Mouse (Mus musculus) embryonic facial prominence, embryonic 12.5 days (tissue): ENCODE measurements around the gene Nebl. TPM values are rescaled to one million over a fixed set of nuclear protein-coding genes. Genes with fewer than 3 reads are reported as not detected.

Experiments
- ATAC-seq: fragments of 200-750 bp; cut with Nextera tagmentation; 2 replicates; pipeline ENCODE4 v1.8.0; 2017; ENCODE audit not compliant: insufficient number of reproducible peaks, insufficient read depth, low FRiP score, low TSS enrichment
- H3K27ac ChIP-seq: fragments of 300-500 bp; sonication (generic); 2 replicates; pipeline ENCODE4 v1.5.1; 2016; ENCODE audit warnings: mild to moderate bottlenecking
- H3K27me3 ChIP-seq: fragments of 300-500 bp; sonication (generic); 2 replicates; pipeline ENCODE4 v1.6.1; 2016; ENCODE audit warnings: mild to moderate bottlenecking, moderate library complexity
- H3K36me3 ChIP-seq: fragments of 300-500 bp; sonication (generic); 2 replicates; pipeline ENCODE4 v1.6.1; 2016; ENCODE audit warnings: mild to moderate bottlenecking
- H3K4me1 ChIP-seq: fragments of 300-500 bp; sonication (generic); 2 replicates; pipeline ENCODE4 v1.6.1; 2016
- H3K4me2 ChIP-seq: fragments of 300-500 bp; sonication (generic); replicated peaks from 2 replicates; pipeline ENCODE4 v1.6.1; 2016; ENCODE audit warnings: mild to moderate bottlenecking, moderate library complexity
- H3K4me3 ChIP-seq: fragments of 300-500 bp; sonication (generic); 2 replicates; pipeline ENCODE4 v1.5.1; 2016; ENCODE audit warnings: mild to moderate bottlenecking
- H3K9ac ChIP-seq: fragments of 300-500 bp; sonication (generic); 2 replicates; pipeline ENCODE4 v1.6.1; 2016; ENCODE audit warnings: mild to moderate bottlenecking, moderate library complexity
- H3K9me3 ChIP-seq: fragments of 300-500 bp; sonication (generic); 2 replicates; pipeline ENCODE4 v1.6.1; 2016; ENCODE audit warnings: mild to moderate bottlenecking, moderate library complexity
- WGBS: fragments of 180-500 bp; shearing (Covaris S2); methylation state at CpG from one replicate; pipeline ENCODE4 v1.1.7; 2016; 5-methylcytosine and 5-hydroxymethylcytosine counted together
- polyA plus RNA-seq: library from polyadenylated mRNA; unstranded; fragments of >200 nt; fragmentation: Nextera tagmentation; extraction: Ambion mirVana; gene quantifications from 2 replicates; pipeline ENCODE4 v1.2.1, GENCODE M21; 2016

The Nebl gene
- polyA plus RNA-seq, 1 experiment from 2014 or later, result 9.4 TPM

DNA sequence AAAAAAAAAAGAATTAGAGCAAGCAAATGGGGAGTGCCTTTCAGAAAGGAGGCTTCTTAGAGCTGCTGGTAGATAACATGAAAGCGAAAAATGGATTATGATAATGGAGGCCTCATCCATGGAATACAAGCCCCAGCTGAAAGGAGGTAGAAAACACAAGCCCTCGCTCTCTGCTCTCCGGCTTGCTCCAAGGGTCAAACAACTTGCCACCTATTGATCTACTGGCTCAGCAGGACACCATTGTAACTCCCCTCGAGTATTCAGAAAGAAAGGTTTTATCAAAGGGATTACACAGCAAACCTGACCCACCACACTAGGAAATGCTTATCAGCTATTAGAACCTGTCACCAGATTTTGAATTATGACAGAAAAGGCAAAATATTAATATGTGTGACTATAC lies 131.4 kb downstream of the Nebl start:
- Histone ChIP-seq H3K4me3 (no peak overlapping the region), H3K36me3 (no peaks in the 10 kb centered on the region), H3K9ac (no peak overlapping the region), H3K4me2 (no peak overlapping the region), H3K27ac (no peak overlapping the region), H3K9me3 (no peaks in the 10 kb centered on the region), H3K27me3 (no peaks in the 10 kb centered on the region), H3K4me1 (no peaks in the 10 kb centered on the region)
- WGBS, result 75% methylated on average over 4 of the region's 4 CpGs
- no peak for ATAC-seq

DNA sequence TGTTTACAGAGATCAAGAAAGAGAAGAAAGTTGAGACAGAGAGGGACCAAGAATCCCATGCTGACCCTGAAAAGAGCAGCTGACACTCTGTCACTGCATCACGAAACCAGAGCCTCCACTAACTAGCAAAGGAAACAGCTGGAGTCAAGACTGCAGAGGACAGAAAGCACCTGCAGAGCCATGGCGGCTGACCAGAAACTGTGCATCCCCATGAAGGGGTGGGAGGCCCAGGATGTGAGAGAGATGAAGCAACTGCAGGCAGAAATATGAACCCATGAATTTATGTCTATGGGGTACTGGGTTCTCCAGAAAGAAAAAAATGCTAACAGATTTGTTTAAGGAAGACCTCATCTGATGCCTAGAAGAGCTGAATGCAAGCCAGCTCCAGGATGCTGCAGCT lies 133.3 kb downstream of the Nebl start:
- no peak overlapping the region for H3K4me3 ChIP-seq
- H3K9me3 ChIP-seq, result no peaks in the 10 kb centered on the region
- H3K27ac ChIP-seq, result no peak overlapping the region
- no peaks in the 10 kb centered on the region for H3K36me3 ChIP-seq
- no peak for ATAC-seq
- no peaks in the 10 kb centered on the region for H3K4me1 ChIP-seq
- no peaks in the 10 kb centered on the region for H3K27me3 ChIP-seq
- no peak overlapping the region for H3K9ac ChIP-seq
- 39% methylated on average over 2 of the region's 2 CpGs for whole genome bisulfite sequencing
- no peak overlapping the region for H3K4me2 ChIP-seq

DNA sequence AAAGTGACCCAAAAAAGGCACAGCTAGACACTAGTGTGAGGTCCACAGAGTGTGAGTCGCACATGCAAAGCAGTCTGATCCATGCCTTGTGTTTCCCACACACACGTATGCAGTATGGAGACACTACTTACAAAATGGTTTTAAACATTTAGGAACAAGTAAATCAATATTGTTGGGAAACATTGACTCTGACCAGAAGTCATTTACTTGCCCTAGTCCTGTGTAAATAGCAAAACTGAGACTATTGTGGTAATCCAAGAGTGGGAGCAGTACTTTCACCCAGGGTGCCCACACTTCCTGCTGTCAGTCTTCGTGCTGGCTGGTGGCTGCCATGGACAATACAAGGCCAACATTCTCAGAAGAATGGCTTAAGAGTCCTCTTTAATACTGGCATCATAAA lies 141.6 kb downstream of the Nebl start:
- Histone ChIP-seq H3K4me2 (no peak overlapping the region), H3K4me1 (no peaks in the 10 kb centered on the region), H3K9ac (no peak overlapping the region), H3K4me3 (no peak overlapping the region), H3K36me3 (no peaks in the 10 kb centered on the region), H3K27me3 (no peaks in the 10 kb centered on the region), H3K27ac (no peak overlapping the region), H3K9me3 (no peaks in the 10 kb centered on the region)
- no peak for ATAC-seq
- WGBS, result 84% methylated on average over 3 of the region's 3 CpGs

DNA sequence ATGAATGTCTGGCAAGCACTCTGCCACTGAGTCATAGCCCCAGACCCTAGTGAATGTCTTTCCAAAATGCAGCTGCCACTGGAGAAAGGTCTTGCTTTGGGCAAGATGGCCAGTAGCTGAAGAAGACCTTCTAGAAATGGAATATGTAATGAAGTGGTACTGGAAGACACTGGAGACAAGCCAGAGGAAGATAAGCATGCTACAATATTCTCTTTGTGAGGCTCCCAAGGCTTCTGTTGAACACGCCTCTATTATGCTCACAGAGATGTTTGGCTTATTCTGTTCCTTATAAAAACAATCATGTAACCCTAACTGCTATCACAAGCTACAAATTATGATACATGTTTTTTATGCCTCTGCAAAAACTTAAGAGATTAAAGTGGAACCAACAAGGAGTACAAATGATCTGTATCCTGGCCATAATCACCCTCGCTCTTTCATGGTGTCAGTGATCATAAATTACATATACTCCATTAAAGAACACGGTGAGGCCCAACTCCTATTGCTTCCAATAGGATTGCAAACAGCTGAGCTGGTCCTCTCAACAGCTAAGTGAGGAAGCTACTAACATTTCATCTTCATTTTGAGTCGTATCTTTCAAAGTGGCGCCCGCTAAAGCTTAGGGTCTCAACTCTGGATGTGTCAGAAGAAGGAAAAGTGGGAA lies 145.8 kb downstream of the Nebl start:
- no peak overlapping the region for H3K9ac ChIP-seq
- ATAC-seq, result no peak
- WGBS, result 86% methylated on average over 6 of the region's 6 CpGs
- H3K4me1 ChIP-seq, result no peaks in the 10 kb centered on the region
- H3K4me3 ChIP-seq, result no peak overlapping the region
- no peak overlapping the region for H3K4me2 ChIP-seq
- no peak overlapping the region for H3K27ac ChIP-seq
- H3K9me3 ChIP-seq, result no peaks in the 10 kb centered on the region
- no peaks in the 10 kb centered on the region for H3K27me3 ChIP-seq
- H3K36me3 ChIP-seq, result no peaks in the 10 kb centered on the region

DNA sequence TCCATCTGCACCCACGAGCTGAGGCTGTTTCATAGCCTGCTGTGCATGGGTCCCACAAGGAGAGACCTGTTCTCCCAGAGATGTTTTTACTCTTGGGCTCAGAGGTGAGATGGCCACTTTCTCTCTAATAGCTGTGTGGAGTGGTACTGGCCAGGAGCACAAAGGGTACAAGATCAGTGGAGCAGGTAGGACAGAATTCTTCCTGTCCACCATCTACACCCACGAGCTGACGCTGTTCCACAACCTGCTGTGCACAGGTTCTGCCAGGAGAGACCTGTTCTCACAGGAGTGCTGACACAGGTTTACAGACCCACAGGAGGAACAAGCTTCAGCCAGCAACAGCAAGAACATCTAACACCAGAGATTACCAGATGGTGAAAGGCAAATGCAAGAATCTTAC lies 155.6 kb downstream of the Nebl start:
- WGBS, result 75% methylated on average over 3 of the region's 3 CpGs
- H3K4me2 ChIP-seq, result no peak overlapping the region

DNA sequence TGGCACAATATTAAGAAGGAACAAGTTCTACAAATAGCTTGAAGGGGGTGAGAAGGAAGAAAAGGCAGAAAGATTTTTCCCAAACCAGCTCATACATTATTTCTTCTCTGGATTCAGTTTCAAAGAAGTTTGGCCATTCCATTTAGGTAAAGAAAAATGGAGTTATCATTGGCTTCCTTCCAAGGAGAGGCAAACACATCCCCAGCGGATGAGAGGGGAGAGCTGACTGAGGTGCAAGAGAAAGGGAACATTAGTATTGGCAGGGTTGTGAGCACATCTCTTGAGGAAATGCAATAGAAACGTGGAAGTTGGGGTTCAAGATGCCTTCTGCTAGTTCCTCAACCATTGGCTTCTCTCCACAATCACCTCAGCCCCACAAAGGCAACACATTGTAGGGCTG lies 159.5 kb downstream of the Nebl start:
- no peak overlapping the region for H3K9ac ChIP-seq
- no peaks in the 10 kb centered on the region for H3K4me1 ChIP-seq
- no peaks in the 10 kb centered on the region for H3K36me3 ChIP-seq
- 54% methylated on average over 2 of the region's 2 CpGs for WGBS
- H3K4me2 ChIP-seq, result no peak overlapping the region
- no peak overlapping the region for H3K4me3 ChIP-seq
- no peak for ATAC-seq
- H3K9me3 ChIP-seq, result no peaks in the 10 kb centered on the region
- H3K27ac ChIP-seq, result no peak overlapping the region
- no peaks in the 10 kb centered on the region for H3K27me3 ChIP-seq

More for the DNA sequence above, 155.6 kb downstream of the Nebl start:
- Histone ChIP-seq H3K36me3 (no peaks in the 10 kb centered on the region), H3K4me3 (no peak overlapping the region), H3K27me3 (no peaks in the 10 kb centered on the region), H3K27ac (no peak overlapping the region), H3K4me1 (no peaks in the 10 kb centered on the region), H3K9me3 (no peaks in the 10 kb centered on the region), H3K9ac (no peak overlapping the region)
- no peak for ATAC-seq

DNA sequence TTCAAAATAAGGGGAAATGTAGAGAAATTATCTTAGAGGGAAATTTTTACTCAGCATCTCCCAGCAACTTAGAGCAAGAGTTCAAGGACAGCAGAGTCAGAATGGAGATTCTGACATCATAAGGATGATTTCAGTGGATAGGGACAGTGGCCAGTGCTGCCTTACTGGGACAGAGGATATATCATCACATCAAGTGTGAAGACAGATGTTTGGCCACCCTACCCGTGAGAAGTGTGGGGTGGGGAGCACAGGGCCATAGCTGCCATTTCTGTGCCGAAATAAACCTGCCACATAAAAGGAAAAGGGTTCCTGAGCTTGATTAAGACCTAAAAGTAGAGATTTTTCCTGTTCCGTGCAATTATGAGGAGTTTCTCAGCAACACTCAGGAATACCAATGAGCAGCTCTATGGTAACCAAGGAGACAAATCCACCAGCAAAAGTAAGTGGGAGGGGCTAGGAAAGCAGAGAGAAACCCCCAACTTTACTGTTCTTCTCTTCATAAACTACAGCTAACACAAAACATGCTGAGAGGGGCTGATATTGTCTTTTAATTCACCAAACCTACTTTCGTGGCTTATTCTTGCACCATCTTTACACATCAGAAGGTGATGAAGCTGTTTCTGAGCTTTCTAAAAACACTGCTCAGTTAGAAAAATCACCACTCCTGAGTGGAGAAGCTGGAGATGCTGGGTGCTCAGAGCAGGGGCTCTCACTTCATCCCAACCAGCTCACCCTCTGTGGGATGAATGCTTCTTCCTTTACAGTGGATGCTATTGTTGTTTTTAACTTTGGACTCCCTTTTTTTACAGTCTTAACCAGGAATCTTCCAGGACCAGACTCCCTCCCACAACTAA lies 172.1 kb downstream of the Nebl start:
- Histone ChIP-seq H3K4me2 (no peak overlapping the region), H3K36me3 (no peaks in the 10 kb centered on the region), H3K9me3 (no peaks in the 10 kb centered on the region), H3K4me1 (no peaks in the 10 kb centered on the region), H3K9ac (no peak overlapping the region), H3K27ac (no peak overlapping the region), H3K27me3 (no peaks in the 10 kb centered on the region), H3K4me3 (no peak overlapping the region)
- ATAC-seq, result no peak
- WGBS, result 69% methylated on average over 4 of the region's 4 CpGs

DNA sequence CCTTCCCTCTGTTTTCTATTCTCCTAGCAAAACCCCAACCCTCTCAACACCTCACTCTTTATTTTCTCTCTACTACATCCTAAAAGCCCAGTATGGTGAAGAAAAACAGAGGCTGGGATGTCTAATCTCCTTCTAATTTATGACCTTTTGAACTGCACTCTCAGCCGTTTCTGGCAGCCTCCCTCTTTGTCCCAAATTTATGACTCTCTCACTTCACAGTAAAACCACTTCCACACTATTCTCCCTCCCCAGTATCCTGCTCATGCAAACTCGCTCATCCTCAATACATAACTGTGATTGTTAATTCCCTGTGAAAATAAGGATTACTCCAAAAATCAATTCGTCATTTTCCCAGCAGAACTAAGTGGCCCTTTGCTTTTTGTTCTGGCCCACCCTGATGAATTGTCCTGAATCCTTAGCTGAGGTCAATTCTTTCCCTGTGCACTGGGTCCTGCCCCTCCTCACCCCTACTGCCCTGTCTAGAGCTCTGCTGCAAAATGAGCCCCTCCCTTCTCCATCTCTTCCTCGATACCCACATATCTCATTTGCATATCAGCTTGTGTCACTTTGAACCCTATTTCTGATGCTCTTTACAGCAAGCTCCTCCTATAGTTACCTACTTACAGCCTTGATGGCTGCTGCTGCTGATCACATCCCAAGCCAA lies 181.2 kb downstream of the Nebl start:
- Histone ChIP-seq H3K4me1 (no peaks in the 10 kb centered on the region), H3K36me3 (no peaks in the 10 kb centered on the region), H3K27me3 (no peaks in the 10 kb centered on the region), H3K9me3 (no peaks in the 10 kb centered on the region), H3K27ac (no peak overlapping the region), H3K4me2 (no peak overlapping the region), H3K9ac (no peak overlapping the region), H3K4me3 (no peak overlapping the region)
- 53% methylated on average over 4 of the region's 4 CpGs for WGBS
- no peak for ATAC-seq

DNA sequence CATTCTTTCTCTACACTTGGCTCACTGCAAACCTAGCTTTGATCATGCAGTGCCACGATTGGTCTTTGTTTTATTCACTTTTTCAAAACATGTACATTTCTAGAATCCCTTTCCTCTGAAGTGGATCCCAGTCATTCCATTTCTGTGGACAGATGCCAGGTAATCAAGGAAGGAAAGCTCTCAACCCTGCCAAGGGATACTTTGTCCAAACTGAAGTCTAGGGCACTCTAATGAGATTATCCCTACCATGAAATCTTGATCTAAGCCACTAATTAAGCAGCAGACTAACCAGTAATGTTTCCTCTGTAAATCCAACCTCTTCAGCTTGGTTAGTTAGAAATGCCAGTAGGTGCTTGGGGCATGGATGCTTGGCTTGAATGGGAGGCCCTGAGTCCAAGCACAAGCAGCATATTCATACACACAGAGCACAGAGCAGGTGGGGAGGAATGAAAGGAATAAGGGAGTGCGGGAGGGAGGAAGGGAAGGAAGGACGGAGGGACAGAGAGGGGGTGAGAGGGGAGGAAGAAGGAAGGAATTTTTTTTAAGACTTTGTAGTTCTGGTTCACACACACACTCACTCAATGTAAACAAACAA lies 184.8 kb downstream of the Nebl start:
- no peak for ATAC-seq
- H3K9me3 ChIP-seq, result no peaks in the 10 kb centered on the region
- H3K9ac ChIP-seq, result no peak overlapping the region
- H3K27ac ChIP-seq, result no peak overlapping the region
- H3K4me2 ChIP-seq, result no peak overlapping the region
- H3K36me3 ChIP-seq, result no peaks in the 10 kb centered on the region
- H3K27me3 ChIP-seq, result no peaks in the 10 kb centered on the region
- no peak overlapping the region for H3K4me3 ChIP-seq
- H3K4me1 ChIP-seq, result no peaks in the 10 kb centered on the region
- WGBS, result 79% methylated on average over 3 of the region's 3 CpGs

DNA sequence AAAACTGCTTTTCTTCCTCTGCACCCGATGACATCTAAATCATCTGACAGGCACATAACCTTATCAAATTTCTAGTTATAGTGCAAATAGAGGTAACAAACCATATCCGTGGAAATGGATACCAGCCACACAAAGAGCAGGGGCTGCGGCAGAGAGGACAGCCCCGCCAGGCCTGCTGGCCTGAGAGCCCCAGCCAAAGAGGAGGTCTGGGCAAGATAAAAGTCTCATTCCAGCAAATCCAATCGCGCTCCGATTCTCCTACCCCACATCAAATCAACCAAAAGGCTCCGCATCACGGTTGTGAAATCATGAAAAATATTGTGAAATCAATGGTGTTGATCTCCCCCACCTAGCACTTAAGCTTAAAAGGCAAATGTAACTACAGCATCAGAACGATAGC lies 191.5 kb downstream of the Nebl start:
- Histone ChIP-seq H3K36me3 (no peaks in the 10 kb centered on the region), H3K4me1 (0 out of 2 replicates have a peak, but pooled peaks cover 12% of the 10 kb centered on the region), H3K9ac (no peak overlapping the region), H3K9me3 (no peaks in the 10 kb centered on the region), H3K27me3 (no peaks in the 10 kb centered on the region), H3K4me2 (no peak overlapping the region), H3K27ac (no peak overlapping the region), H3K4me3 (no peak overlapping the region)
- ATAC-seq, result no peak
- 48% methylated on average over 10 of the region's 10 CpGs for WGBS

DNA sequence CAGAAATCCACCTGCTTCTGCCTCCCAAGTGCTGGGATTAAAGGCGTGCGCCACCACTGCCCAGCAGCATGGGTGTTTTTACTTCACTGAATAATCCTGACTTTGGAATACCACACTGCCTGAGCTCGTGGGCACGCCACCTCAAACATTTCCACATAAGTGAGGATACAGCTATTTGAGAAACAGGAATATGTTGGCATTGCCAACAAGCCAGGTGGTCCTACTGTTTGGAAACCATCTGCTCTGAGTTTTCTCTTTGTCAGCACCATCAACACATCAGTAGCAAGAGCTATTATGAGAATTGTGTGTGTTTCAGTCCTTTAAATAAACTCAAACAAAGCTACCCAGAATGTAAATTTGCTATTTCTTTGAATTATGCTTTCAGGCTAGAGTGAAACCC lies 192.8 kb downstream of the Nebl start:
- ATAC-seq, result no peak
- no peaks in the 10 kb centered on the region for H3K36me3 ChIP-seq
- no peak overlapping the region for H3K4me3 ChIP-seq
- H3K4me1 ChIP-seq, result 0 out of 2 replicates have a peak, but pooled peaks cover 12% of the 10 kb centered on the region
- 85% methylated on average over 4 of the region's 4 CpGs for WGBS
- H3K27me3 ChIP-seq, result no peaks in the 10 kb centered on the region
- H3K9ac ChIP-seq, result no peak overlapping the region
- H3K27ac ChIP-seq, result no peak overlapping the region
- no peaks in the 10 kb centered on the region for H3K9me3 ChIP-seq
- no peak overlapping the region for H3K4me2 ChIP-seq
